Mouse (Mus musculus) colon, adult 2 months (tissue): ENCODE results near the gene Klhl32. TPM values are rescaled to one million over a fixed set of nuclear protein-coding genes. Genes with fewer than 3 reads are reported as not detected.

Source experiments
- polyA plus RNA-seq: library from polyadenylated mRNA; depleted of rRNA; stranded (reverse); fragments of >200 nt; gene quantifications from 2 replicates; pipeline ENCODE4 v1.2.3, GENCODE M21; 2012; rRNA removed

Gene Klhl32
- 2.6 and 2.8 TPM in 2 replicates for polyA plus RNA-seq

DNA sequence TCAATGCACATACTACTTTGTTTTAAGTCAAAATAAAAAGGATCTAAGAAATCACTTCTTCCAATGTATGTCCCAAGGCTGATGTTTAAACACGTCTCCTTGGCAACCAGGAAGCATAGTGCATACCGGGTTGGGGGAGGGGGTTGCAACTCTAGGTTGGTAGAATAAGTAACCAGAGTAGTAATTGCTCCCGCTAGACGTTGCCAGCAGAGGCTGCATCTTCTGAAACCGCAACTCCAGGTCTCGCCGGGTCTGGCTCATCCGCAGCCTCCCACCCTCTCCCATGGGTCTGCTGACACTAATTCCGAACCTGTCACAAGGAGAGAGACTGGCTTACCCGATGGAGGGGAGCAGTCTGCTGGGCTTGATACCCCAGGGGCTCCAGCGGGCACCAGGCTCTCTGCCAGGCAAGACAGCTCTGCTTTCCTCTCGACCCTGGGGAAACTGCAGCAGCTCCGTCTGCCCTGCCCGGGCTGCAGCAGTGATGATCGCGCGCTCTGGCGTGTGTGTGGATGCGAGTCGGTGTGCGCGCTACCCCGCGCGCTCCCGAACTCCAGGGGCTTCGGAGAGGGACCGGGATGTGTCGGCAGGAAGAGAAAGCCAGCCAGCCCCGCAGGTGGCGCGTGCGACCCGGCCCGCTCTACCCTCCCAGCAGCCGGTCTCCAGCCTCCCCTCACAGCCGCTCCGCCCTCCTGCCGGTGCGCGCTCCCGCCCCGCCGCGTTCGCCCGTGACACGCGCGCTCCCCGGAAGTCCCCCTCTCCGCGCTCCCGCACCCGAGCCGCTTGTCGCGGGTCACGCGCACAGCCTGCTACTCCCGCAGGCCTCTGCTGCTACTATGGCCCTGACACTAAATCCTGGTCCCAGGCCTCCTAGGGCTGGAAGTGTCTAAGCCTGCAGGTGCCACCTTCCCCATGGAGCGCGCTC lies at the start of gene Klhl32:
Gene Klhl32 (minus strand): TSS at position 724 of the 925 bp plus-strand sequence.

GRCm38 (mm10) chr4:24897851-24898515 lies 47.1 kb upstream of the Klhl32 start, which contains the start of gene Ndufaf4:
TSS of gene Ndufaf4 (plus strand) at chr4:24898083.

Other genes starting within 250 kb of the Klhl32 start
- gene Ndufaf4, start 47.0 kb upstream of the Klhl32 start, polyA plus RNA-seq, result 2.6 and 2.7 TPM in 2 replicates
- 1.3 and 3.1 TPM in 2 replicates for gene Gpr63, start 115.3 kb upstream of the Klhl32 start, polyA plus RNA-seq